Mouse (Mus musculus) CH12.LX (cell line): ENCODE results near the gene Zfp827.

Experiments used
- CTCF ChIP-seq, 2 experiments: IDR thresholded peaks in 1 of 2; conservative IDR thresholded peaks in 1 of 2; 2 replicates each; pipeline ENCODE4 v1.5.1; 2011 to 2012; ENCODE audit warnings: low read depth in 2 of 2, low read length in 2 of 2, improper control_type of control experiment in 1 of 2, inconsistent platforms in 1 of 2, mild to moderate bottlenecking in 1 of 2, moderate library complexity in 1 of 2
- ELF1 ChIP-seq: IDR thresholded peaks from 2 replicates; pipeline ENCODE4 v1.6.1; 2014; ENCODE audit warnings: low read depth, mild to moderate bottlenecking, inconsistent platforms, low read length, improper control_type of control experiment
- EP300 ChIP-seq: IDR thresholded peaks from 2 replicates; pipeline ENCODE4 v1.6.1; 2011; ENCODE audit warnings: low read length, improper control_type of control experiment
- JUND ChIP-seq: conservative IDR thresholded peaks from 2 replicates; pipeline ENCODE4 v1.6.1; 2011; ENCODE audit warnings: low read depth, low read length, improper control_type of control experiment
- KAT2A ChIP-seq: IDR thresholded peaks from 2 replicates; pipeline ENCODE4 v1.6.1; 2012; ENCODE audit warnings: low read length, improper control_type of control experiment, inconsistent platforms; ENCODE audit not compliant: insufficient replicate concordance
- MXI1 ChIP-seq: IDR thresholded peaks from 2 replicates; pipeline ENCODE4 v1.6.1; 2011; ENCODE audit warnings: mild to moderate bottlenecking, low read depth, low read length, improper control_type of control experiment
- POLR2A ChIP-seq: IDR thresholded peaks from 2 replicates; pipeline ENCODE4 v1.6.1; 2011; ENCODE audit warnings: low read depth, mild to moderate bottlenecking, improper control_type of control experiment, low read length
- RCOR1 ChIP-seq: conservative IDR thresholded peaks from 2 replicates; pipeline ENCODE4 v1.6.1; 2012; ENCODE audit warnings: low read depth, mild to moderate bottlenecking, inconsistent platforms, low read length, improper control_type of control experiment
- SMC3 ChIP-seq: IDR thresholded peaks from 2 replicates; pipeline ENCODE4 v1.6.1; 2011; ENCODE audit warnings: low read depth, low read length, improper control_type of control experiment
- TCF12 ChIP-seq: IDR thresholded peaks from 2 replicates; pipeline ENCODE4 v1.6.1; 2014; ENCODE audit warnings: low read depth, mild to moderate bottlenecking, inconsistent platforms, low read length, improper control_type of control experiment
- USF1 ChIP-seq: IDR thresholded peaks from 2 replicates; pipeline ENCODE4 v1.6.1; 2014; ENCODE audit warnings: low read depth, mild to moderate bottlenecking, inconsistent platforms, low read length, improper control_type of control experiment
- USF2 ChIP-seq: conservative IDR thresholded peaks from 2 replicates; pipeline ENCODE4 v1.6.1; 2011; ENCODE audit warnings: low read depth, low read length, improper control_type of control experiment
- ZKSCAN1 ChIP-seq: IDR thresholded peaks from 2 replicates; pipeline ENCODE4 v1.6.1; 2012; ENCODE audit warnings: low read depth, inconsistent platforms, low read length, improper control_type of control experiment, borderline replicate concordance
- ZNF384 ChIP-seq: IDR thresholded peaks from 2 replicates; pipeline ENCODE4 v1.6.1; 2012; ENCODE audit warnings: low read depth, low read length, improper control_type of control experiment, inconsistent platforms

DNA sequence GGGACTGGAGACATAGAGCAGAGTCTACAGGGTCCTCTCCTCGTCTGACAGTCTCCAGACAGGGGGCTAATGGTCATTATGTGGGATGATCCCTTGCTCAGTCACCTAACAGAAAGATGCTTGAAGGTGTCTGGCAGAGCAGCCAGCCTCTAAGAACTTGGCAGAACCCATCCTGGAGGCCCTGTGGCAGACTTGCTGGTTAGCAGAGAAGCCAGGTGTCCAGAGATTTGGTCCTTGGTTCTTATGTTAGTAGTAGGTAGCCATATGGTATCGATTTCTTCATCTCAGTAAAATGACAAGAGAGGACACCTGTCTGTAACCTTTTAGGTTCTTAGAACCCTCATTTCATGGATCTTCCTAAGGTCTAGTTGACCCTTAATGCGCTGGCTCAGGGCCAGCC is 28.9 kb downstream of the Zfp827 start:
- TF ChIP-seq CTCF (conservative IDR thresholded peaks at IDR 0.05 in 1 of 2, IDR thresholded peaks at IDR 0.05 in 1 of 2; ENCODE audit: low read depth in 2 of 2, low read length in 2 of 2) (no peak), USF2 (no peak), JUND (no peak), POLR2A (no peak), SMC3 (no peak), MXI1 (no peak), RCOR1 (no peak), EP300 (no peak), USF1 (no peak), TCF12 (no peak), KAT2A (no peak), ZKSCAN1 (no peak), ELF1 (no peak), ZNF384 (no peak)
